Mouse (Mus musculus): ENCODE data around the gene Mutyh. TPM values are rescaled to one million over a fixed set of nuclear protein-coding genes. Genes with fewer than 3 reads are reported as not detected.
A peak's percentile ranks its signal among the peaks of the same experiment; 100 is the strongest.

Mutyh gene
- 7.8 and 8.5 TPM in 2 replicates for polyA plus RNA-seq (2015; fragmentation: Nextera tagmentation; extraction: Ambion mirVana)

- WGBS: under 1% methylated on average over 58 of the region's 58 CpGs
- Histone ChIP-seq H3K27ac (replicated peaks) (peak within 1 kb of the TSS; percentile 89), H3K9me3 (no peaks in the 10 kb centered on the region), H3K9ac (peak within 1 kb of the TSS; percentile 91), H3K36me3 (peaks cover 36% of the 10 kb centered on the region), H3K27me3 (replicated peaks) (no peaks in the 10 kb centered on the region), H3K4me3 (peak within 1 kb of the TSS; percentile 75), H3K4me1 (peaks cover 10% of the 10 kb centered on the region), H3K4me2 (peak within 1 kb of the TSS; percentile 78)
- ATAC-seq (ENCODE audit: extremely low read depth, insufficient number of reproducible peaks, low FRiP score, low TSS enrichment): peak; percentile 92
These were observed at the start of gene Mutyh, which contains the start of gene Toe1 for GRCm38 (mm10) chr4:116807197-116808129. TSS of gene Mutyh (plus strand) at chr4:116807723. TSS of gene Toe1 (minus strand) at chr4:116807640.

GRCm38 (mm10) chr4:116761914-116762313 is 45.6 kb upstream of the Mutyh start:
- WGBS: 69% methylated on average over 2 of the region's 2 CpGs
- no peak for ATAC-seq (ENCODE audit: extremely low read depth, insufficient number of reproducible peaks, low FRiP score, low TSS enrichment)
- H3K4me3 ChIP-seq: no peak overlapping the region
- no peak overlapping the region for H3K9ac ChIP-seq
- no peak overlapping the region for H3K4me2 ChIP-seq
- no peaks in the 10 kb centered on the region for H3K36me3 ChIP-seq
- H3K4me1 ChIP-seq: no peaks in the 10 kb centered on the region
- no peaks in the 10 kb centered on the region for H3K27me3 ChIP-seq (replicated peaks)
- no peak overlapping the region for H3K27ac ChIP-seq (replicated peaks)
- no peaks in the 10 kb centered on the region for H3K9me3 ChIP-seq

- WGBS: 70% methylated on average over 5 of the region's 5 CpGs
- H3K27me3 ChIP-seq (replicated peaks): no peaks in the 10 kb centered on the region
- no peak for ATAC-seq (ENCODE audit: extremely low read depth, insufficient number of reproducible peaks, low FRiP score, low TSS enrichment)
- no peaks in the 10 kb centered on the region for H3K36me3 ChIP-seq
- H3K4me2 ChIP-seq: no peak overlapping the region
- H3K27ac ChIP-seq (replicated peaks): no peak overlapping the region
- no peak overlapping the region for H3K9ac ChIP-seq
- no peak overlapping the region for H3K4me3 ChIP-seq
- no peaks in the 10 kb centered on the region for H3K4me1 ChIP-seq
- H3K9me3 ChIP-seq: no peaks in the 10 kb centered on the region
These were observed 43.5 kb upstream of the Mutyh start for GRCm38 (mm10) chr4:116764001-116764400.

GRCm38 (mm10) chr4:116768510-116768909 is 39.0 kb upstream of the Mutyh start:
- Histone ChIP-seq H3K4me1 (no peaks in the 10 kb centered on the region), H3K4me3 (no peak overlapping the region), H3K9ac (no peak overlapping the region), H3K27ac (replicated peaks) (no peak overlapping the region), H3K27me3 (replicated peaks) (no peaks in the 10 kb centered on the region), H3K9me3 (no peaks in the 10 kb centered on the region), H3K36me3 (no peaks in the 10 kb centered on the region), H3K4me2 (no peak overlapping the region)
- ATAC-seq (ENCODE audit: extremely low read depth, insufficient number of reproducible peaks, low FRiP score, low TSS enrichment): no peak
- 78% methylated on average over 5 of the region's 5 CpGs for WGBS

- Histone ChIP-seq H3K27ac (replicated peaks) (no peak overlapping the region), H3K4me3 (no peak overlapping the region)
- ATAC-seq (ENCODE audit: extremely low read depth, insufficient number of reproducible peaks, low FRiP score, low TSS enrichment): no peak
These were observed 38.5 kb upstream of the Mutyh start for GRCm38 (mm10) chr4:116769060-116769459.

GRCm38 (mm10) chr4:116776391-116776790 is 31.1 kb upstream of the Mutyh start:
- Histone ChIP-seq H3K4me3 (no peak overlapping the region), H3K36me3 (no peaks in the 10 kb centered on the region), H3K4me2 (no peak overlapping the region), H3K27me3 (replicated peaks) (no peaks in the 10 kb centered on the region), H3K9ac (no peak overlapping the region), H3K27ac (replicated peaks) (no peak overlapping the region), H3K9me3 (no peaks in the 10 kb centered on the region), H3K4me1 (no peaks in the 10 kb centered on the region)
- WGBS: 82% methylated on average over 5 of the region's 5 CpGs
- ATAC-seq (ENCODE audit: extremely low read depth, insufficient number of reproducible peaks, low FRiP score, low TSS enrichment): no peak

More at GRCm38 (mm10) chr4:116769060-116769459, 38.5 kb upstream of the Mutyh start:
- H3K27me3 ChIP-seq (replicated peaks): no peaks in the 10 kb centered on the region
- no peaks in the 10 kb centered on the region for H3K4me1 ChIP-seq
- no peaks in the 10 kb centered on the region for H3K9me3 ChIP-seq
- H3K4me2 ChIP-seq: no peak overlapping the region
- H3K9ac ChIP-seq: no peak overlapping the region
- no peaks in the 10 kb centered on the region for H3K36me3 ChIP-seq

- ATAC-seq (ENCODE audit: extremely low read depth, insufficient number of reproducible peaks, low FRiP score, low TSS enrichment): no peak
- H3K9ac ChIP-seq: no peak overlapping the region
- no peak overlapping the region for H3K4me2 ChIP-seq
- H3K27ac ChIP-seq (replicated peaks): no peak overlapping the region
- no peaks in the 10 kb centered on the region for H3K4me1 ChIP-seq
- H3K36me3 ChIP-seq: no peaks in the 10 kb centered on the region
- no peak overlapping the region for H3K4me3 ChIP-seq
- no peaks in the 10 kb centered on the region for H3K9me3 ChIP-seq
- WGBS: 77% methylated on average over 3 of the region's 3 CpGs
- H3K27me3 ChIP-seq (replicated peaks): no peaks in the 10 kb centered on the region
These were observed 30.4 kb upstream of the Mutyh start for GRCm38 (mm10) chr4:116777079-116777478.

GRCm38 (mm10) chr4:116780541-116780940 is 27.0 kb upstream of the Mutyh start:
- WGBS: 62% methylated on average over 2 of the region's 2 CpGs
- no peak for ATAC-seq (ENCODE audit: extremely low read depth, insufficient number of reproducible peaks, low FRiP score, low TSS enrichment)
- no peaks in the 10 kb centered on the region for H3K4me1 ChIP-seq
- no peak overlapping the region for H3K27ac ChIP-seq (replicated peaks)
- no peaks in the 10 kb centered on the region for H3K27me3 ChIP-seq (replicated peaks)
- H3K9ac ChIP-seq: no peak overlapping the region
- H3K4me2 ChIP-seq: no peak overlapping the region
- H3K4me3 ChIP-seq: no peak overlapping the region
- no peaks in the 10 kb centered on the region for H3K9me3 ChIP-seq
- H3K36me3 ChIP-seq: no peaks in the 10 kb centered on the region

- Histone ChIP-seq H3K27me3 (replicated peaks) (no peaks in the 10 kb centered on the region), H3K4me2 (no peak overlapping the region), H3K36me3 (no peaks in the 10 kb centered on the region), H3K9me3 (0 out of 2 replicates have a peak, but pooled peaks cover under 1% of the 10 kb centered on the region), H3K4me3 (no peak overlapping the region), H3K27ac (replicated peaks) (no peak overlapping the region), H3K4me1 (no peaks in the 10 kb centered on the region), H3K9ac (no peak overlapping the region)
- no peak for ATAC-seq (ENCODE audit: extremely low read depth, insufficient number of reproducible peaks, low FRiP score, low TSS enrichment)
- 58% methylated on average over 2 of the region's 2 CpGs for WGBS
These were observed 26.2 kb upstream of the Mutyh start for GRCm38 (mm10) chr4:116781366-116781765.

GRCm38 (mm10) chr4:116782171-116782570 is 25.4 kb upstream of the Mutyh start:
- Histone ChIP-seq H3K36me3 (no peaks in the 10 kb centered on the region), H3K27ac (replicated peaks) (no peak overlapping the region), H3K4me1 (no peaks in the 10 kb centered on the region), H3K9me3 (0 out of 2 replicates have a peak, but pooled peaks cover 4% of the 10 kb centered on the region), H3K4me3 (no peak overlapping the region), H3K27me3 (replicated peaks) (no peaks in the 10 kb centered on the region), H3K4me2 (no peak overlapping the region), H3K9ac (0 out of 2 replicates have a peak overlapping the region, but pooled peaks have one; percentile 19)
- 26% methylated on average over 8 of the region's 8 CpGs for WGBS
- no peak for ATAC-seq (ENCODE audit: extremely low read depth, insufficient number of reproducible peaks, low FRiP score, low TSS enrichment)

GRCm38 (mm10) chr4:116786587-116786986 is 20.9 kb upstream of the Mutyh start:
- H3K27me3 ChIP-seq (replicated peaks): no peaks in the 10 kb centered on the region
- 0 out of 2 replicates have a peak, but pooled peaks cover 4% of the 10 kb centered on the region for H3K9me3 ChIP-seq
- 94% methylated on average over 1 of the region's 1 CpGs for WGBS
- H3K36me3 ChIP-seq: no peaks in the 10 kb centered on the region
- ATAC-seq (ENCODE audit: extremely low read depth, insufficient number of reproducible peaks, low FRiP score, low TSS enrichment): no peak
- no peak overlapping the region for H3K9ac ChIP-seq
- no peak overlapping the region for H3K4me2 ChIP-seq
- H3K4me1 ChIP-seq: no peaks in the 10 kb centered on the region
- no peak overlapping the region for H3K27ac ChIP-seq (replicated peaks)
- no peak overlapping the region for H3K4me3 ChIP-seq
